Mouse (Mus musculus) bone marrow macrophage, adult 2 months (primary cell): ENCODE measurements around the gene Cdk2.

Experiments used
- CTCF ChIP-seq: IDR thresholded peaks from 2 replicates; pipeline ENCODE4 v1.5.1; 2012; ENCODE audit warnings: low read depth, mild to moderate bottlenecking, low read length, moderate library complexity
- POLR2A ChIP-seq: IDR thresholded peaks from 2 replicates; pipeline ENCODE4 v1.6.1; 2012; ENCODE audit warnings: mild to moderate bottlenecking, low read depth, low read length, borderline replicate concordance

DNA sequence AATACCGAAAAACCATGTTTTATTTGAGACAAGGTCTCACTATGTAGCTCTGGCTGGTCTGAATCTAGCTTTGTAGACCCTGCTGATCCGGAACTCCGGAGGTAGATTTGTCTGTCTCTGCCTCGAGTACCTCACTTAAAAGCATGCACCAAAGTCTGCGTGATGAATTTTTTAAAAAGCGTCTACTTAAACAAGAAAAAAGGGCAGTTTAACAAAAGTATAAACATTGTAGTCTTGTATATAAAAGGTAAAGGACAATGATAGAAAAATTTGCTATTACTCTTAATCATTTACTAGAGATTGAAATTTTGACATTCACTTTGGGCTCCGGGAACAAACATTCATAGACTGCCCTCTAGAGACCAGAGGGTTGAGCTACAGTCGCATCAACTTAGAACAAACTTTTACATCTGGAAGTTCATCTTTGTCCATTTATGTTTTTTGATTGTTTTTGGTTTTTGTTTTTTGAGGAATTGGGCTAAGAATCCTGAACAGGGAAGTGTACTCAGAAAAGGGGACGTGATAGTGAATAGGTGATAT, 30.3 kb downstream of the Cdk2 start:
- no peak for TF ChIP-seq CTCF
- no peak for TF ChIP-seq POLR2A
